Mouse (Mus musculus) heart, adult 2 months (tissue): ENCODE measurements at regions not wholly inside any gene's neighbourhood (a gene's known extent, or its start where the extent isn't known, plus 50 kb on each side); places are given as distances from the start of the nearest gene placed in this dataset.

ENCODE experiments used
- DNase-seq, 2 experiments: peaks; one replicate each; pipeline ENCODE4 v3.0.0; 2021
- H3K27ac ChIP-seq: fragments of 200-600 bp; 2 replicates; pipeline ENCODE4 v1.8.1; 2022
- H3K27me3 ChIP-seq: fragments of 200-500 bp; 2 replicates; pipeline ENCODE4 v1.6.1; 2012; ENCODE audit warnings: mild to moderate bottlenecking, low read length, inconsistent platforms, mixed read lengths; ENCODE audit not compliant: control insufficient read depth, insufficient read depth
- H3K36me3 ChIP-seq: fragments of 200-500 bp; 2 replicates; pipeline ENCODE4 v1.6.1; 2012; ENCODE audit warnings: low read length, inconsistent platforms; ENCODE audit not compliant: control insufficient read depth, insufficient read depth
- H3K4me1 ChIP-seq: fragments of 200-500 bp; 2 replicates; pipeline ENCODE4 v1.6.1; 2011; ENCODE audit warnings: low read length; ENCODE audit not compliant: control insufficient read depth, insufficient read depth
- H3K4me3 ChIP-seq: fragments of 200-600 bp; 2 replicates; pipeline ENCODE4 v1.8.1; 2022
- H3K79me2 ChIP-seq: fragments of 200-500 bp; replicated peaks from 2 replicates; pipeline ENCODE4 v1.6.1; 2012; ENCODE audit warnings: mild to moderate bottlenecking, inconsistent platforms, low read length, moderate library complexity, mixed read lengths; ENCODE audit not compliant: control insufficient read depth, insufficient read depth
- H3K9ac ChIP-seq: fragments of 200-500 bp; 2 replicates; pipeline ENCODE4 v1.6.1; 2012; ENCODE audit warnings: low read depth, mild to moderate bottlenecking, control low read depth, inconsistent platforms, low read length, mixed read lengths
- CTCF ChIP-seq: fragments of 200-600 bp; IDR thresholded peaks from 2 replicates; pipeline ENCODE4 v1.8.1; 2022; ENCODE audit warnings: antibody characterized with exemption, mild to moderate bottlenecking, moderate library complexity
- EP300 ChIP-seq: fragments of 200-500 bp; IDR thresholded peaks from 2 replicates; pipeline ENCODE4 v1.6.1; 2011; ENCODE audit warnings: low read depth, low read length, control low read depth; ENCODE audit not compliant: insufficient read depth
- POLR2A ChIP-seq: fragments of 200-500 bp; IDR thresholded peaks from 2 replicates; pipeline ENCODE4 v1.6.1; 2011; ENCODE audit warnings: mild to moderate bottlenecking, low read depth, low read length, control low read depth; ENCODE audit not compliant: insufficient read depth
- WGBS: fragments of 180-500 bp; shearing (Covaris S2); methylation state at CpG from one replicate; pipeline ENCODE4 v1.1.7; 2018; 5-methylcytosine and 5-hydroxymethylcytosine counted together
- intact Hi-C: fragments of 180-260 bp; cut with DNase I; formaldehyde crosslinking; loops from one replicate; pipeline ENCODE4 v1.15.1; 2025

GRCm38 (mm10) chr2:117070348-117070747, 50.8 kb upstream of the Spred1 start:
- 74% methylated on average over 6 of the region's 6 CpGs for WGBS
- Histone ChIP-seq H3K4me3 (no peak overlapping the region), H3K9ac (no peak overlapping the region)

GRCm38 (mm10) chr2:117071098-117071497, 50.1 kb upstream of the Spred1 start:
- no peaks in the 10 kb centered on the region for H3K36me3 ChIP-seq
- no peak for DNase-seq
- H3K27me3 ChIP-seq, result no peaks in the 10 kb centered on the region
- H3K9ac ChIP-seq, result no peak overlapping the region
- no peak overlapping the region for H3K4me3 ChIP-seq
- intact Hi-C loops, result no loop called here
- no peaks in the 10 kb centered on the region for H3K4me1 ChIP-seq
- no peaks in the 10 kb centered on the region for H3K79me2 ChIP-seq
- TF ChIP-seq EP300 (no peak), CTCF (no peak), POLR2A (no peak)
- no peak overlapping the region for H3K27ac ChIP-seq

More at GRCm38 (mm10) chr2:117070348-117070747, 50.8 kb upstream of the Spred1 start:
- no peaks in the 10 kb centered on the region for H3K27me3 ChIP-seq
- no peak overlapping the region for H3K27ac ChIP-seq
- TF ChIP-seq POLR2A (no peak), CTCF (no peak), EP300 (no peak)
- H3K4me1 ChIP-seq, result no peaks in the 10 kb centered on the region
- DNase-seq, result no peak
- no peaks in the 10 kb centered on the region for H3K36me3 ChIP-seq
- intact Hi-C loops, result no loop called here
- H3K79me2 ChIP-seq, result no peaks in the 10 kb centered on the region
